ENCODE assay signal across 8 mouse cellular contexts in genomic region chr9:103364601-103365289, GRCm38 (mm10). TPM values are rescaled to one million over a fixed set of nuclear protein-coding genes. Genes with fewer than 3 reads are reported as not detected.
DNase-seq lines count a peak whose midpoint lies in the region; ATAC-seq and TF ChIP-seq lines count a peak whose summit lies in the region.

No protein-coding gene starts in this region.

- peaks cover 7% of the 10 kb centered on the region for H3K36me3 ChIP-seq in ES-E14 (ENCODE audit: control insufficient read depth, insufficient read depth, low read length, poor library complexity, severe bottlenecking)
- H3K36me3 ChIP-seq in hindbrain, embryonic 14.5 days (replicated peaks; ENCODE audit: control insufficient read depth, insufficient read depth) = peaks cover 23% of the 10 kb centered on the region

- DNase-seq in ES-E14 (ENCODE audit: low read depth, low spot score) = no peak
- peak; percentile 53 for DNase-seq in c-Kit-positive CD71-positive TER-119-positive erythroid progenitor cells, embryonic 14.5 days (ENCODE audit: low spot score)
- DNase-seq in frontal cortex, postnatal 25 days (ENCODE audit: low spot score in 2 of 2) = peak; percentile 16 to 27
- DNase-seq in hindbrain, embryonic 14.5 days (ENCODE audit: low spot score) = peak; percentile 46
- DNase-seq in left cerebral cortex, adult 8-10 months (ENCODE audit: low spot score in 2 of 2) = peak; percentile 21 to 44
- DNase-seq in lung, postnatal 4 days = peak; percentile 71 to 85
- DNase-seq in right cerebral cortex, adult 18-20 months = peak; percentile 60
- peak; percentile 77 for DNase-seq in urinary bladder, adult 2 months (ENCODE audit: low spot score)

- H3K27ac ChIP-seq in ES-E14 (ENCODE audit: insufficient read depth, low read depth, low read length, poor library complexity, severe bottlenecking) = peak overlapping the region; percentile 92
- peak overlapping the region; percentile 97 for H3K27ac ChIP-seq in hindbrain, embryonic 14.5 days

- H3K9me3 ChIP-seq in ES-E14 (ENCODE audit: control insufficient read depth, insufficient read depth, low read depth, low read length) = no peaks in the 10 kb centered on the region
- no peaks in the 10 kb centered on the region for H3K9me3 ChIP-seq in hindbrain, embryonic 14.5 days (ENCODE audit: control insufficient read depth, low read length)

- H3K4me2 ChIP-seq in hindbrain, embryonic 14.5 days (replicated peaks) = peak overlapping the region; percentile 96

- peak; percentile 5; the same call in 1 of the 2 replicates for ATAC-seq in hindbrain, embryonic 14.5 days (ENCODE audit: low FRiP score)

- peak overlapping the region; percentile 98 for H3K9ac ChIP-seq in ES-E14 (ENCODE audit: insufficient read depth, low read depth, low read length, poor library complexity, severe bottlenecking)
- peak overlapping the region; percentile 93 for H3K9ac ChIP-seq in hindbrain, embryonic 14.5 days

- H3K27me3 ChIP-seq in hindbrain, embryonic 14.5 days (ENCODE audit: control insufficient read depth, insufficient read depth, low read length) = no peaks in the 10 kb centered on the region

- peak overlapping the region; percentile 76 to 89 for H3K4me3 ChIP-seq in ES-E14 (ENCODE audit: insufficient read depth in 1 of 2, low read depth in 1 of 2, low read length in 2 of 2, poor library complexity in 1 of 2, severe bottlenecking in 1 of 2)
- peak overlapping the region; percentile 95 for H3K4me3 ChIP-seq in hindbrain, embryonic 14.5 days (replicated peaks; ENCODE audit: low read length)

- H3K4me1 ChIP-seq in ES-E14 (ENCODE audit: control insufficient read depth in 2 of 2, insufficient read depth in 2 of 2, low read length in 2 of 2, poor library complexity in 1 of 2) = peaks cover 9 to 10% of the 10 kb centered on the region in 2 experiments
- peaks cover 21% of the 10 kb centered on the region for H3K4me1 ChIP-seq in hindbrain, embryonic 14.5 days (replicated peaks; ENCODE audit: control insufficient read depth, insufficient read depth, low read length)

- WGBS in hindbrain, embryonic 14.5 days = 5% methylated on average over 71 of the region's 94 CpGs

- in situ Hi-C loops in ES-E14 (cut with MboI; ENCODE audit: low sequenced_read_pairs in 2 of 2, unreplicated experiment in 2 of 2) = no loop called here

TF ChIP-seq in ES-E14, 5 proteins besides CTCF, POLR2A, EP300 and RAD21:
- TF ChIP-seq HCFC1 (IDR thresholded peaks at IDR 0.05; ENCODE audit: borderline replicate concordance, insufficient read depth, low read length) (no peak), CHD2 (IDR thresholded peaks at IDR 0.05; ENCODE audit: low read depth, low read length) (no peak), MAFK (IDR thresholded peaks at IDR 0.05; ENCODE audit: insufficient read depth, low read depth, low read length) (no peak), ZC3H11A (IDR thresholded peaks at IDR 0.05; ENCODE audit: borderline replicate concordance, low read depth, low read length) (no peak), ZNF384 (IDR thresholded peaks at IDR 0.05; ENCODE audit: low read depth, low read length) (no peak)
TF ChIP-seq in ES-E14: peak in this region for 0.

RNA-seq across cellular contexts. Expression of gene Cdv3, which starts 0.9 kb away (rescaled TPM):
- total RNA-seq in ES-E14 (2012; rRNA removed) = 176 and 233 TPM in 2 replicates
- 62.4 and 76.0 TPM in 2 replicates for polyA plus RNA-seq in hindbrain, embryonic 14.5 days (2014; fragmentation: Nextera tagmentation; extraction: Ambion mirVana)
- 10 to 100 TPM; 73.2 to 87.3 (median 76.9) TPM for total RNA-seq in left cerebral cortex, adult 8-10 months (2022)
- 45.6 and 54.3 TPM in 2 replicates for polyA plus RNA-seq in urinary bladder, adult 2 months (2012; rRNA removed)

RNA-seq across cellular contexts. Expression of gene Topbp1, which starts 59.7 kb away (rescaled TPM):
- 104 and 120 TPM in 2 replicates for total RNA-seq in ES-E14 (2012; rRNA removed)
- 22.6 and 22.8 TPM in 2 replicates for polyA plus RNA-seq in hindbrain, embryonic 14.5 days (2014; fragmentation: Nextera tagmentation; extraction: Ambion mirVana)
- 10 to 100 TPM; 17.9 to 20.9 (median 19.4) TPM for total RNA-seq in left cerebral cortex, adult 8-10 months (2022)
- 19.3 and 20.9 TPM in 2 replicates for polyA plus RNA-seq in urinary bladder, adult 2 months (2012; rRNA removed)

RNA-seq across cellular contexts. Expression of gene 1300017J02Rik, which starts 59.9 kb away (rescaled TPM):
- 2.1 and 3.1 TPM in 2 replicates for total RNA-seq in ES-E14 (2012; rRNA removed)
- polyA plus RNA-seq in hindbrain, embryonic 14.5 days (2014; fragmentation: Nextera tagmentation; extraction: Ambion mirVana) = 0.50 and 0.73 TPM in 2 replicates
- 1 to 10 TPM in 2 of 4 experiments, not detected in 2; 1.0 to 1.2 TPM for total RNA-seq in left cerebral cortex, adult 8-10 months (2022)
- 0.80 and 1.3 TPM in 2 replicates for polyA plus RNA-seq in urinary bladder, adult 2 months (2012; rRNA removed)
